Mouse (Mus musculus) testis, postnatal 10 days (tissue): ENCODE measurements around the gene Zwilch.
"Not testable (repeated sequence)": the region's sequence is repeated elsewhere in the genome, so short reads cannot be mapped to it uniquely, and the experiment has no call there.

ENCODE experiments used
- DNase-seq: peaks from one replicate; pipeline ENCODE4 v3.0.0; 2021; ENCODE audit warnings: low spot score

Zwilch gene

DNA sequence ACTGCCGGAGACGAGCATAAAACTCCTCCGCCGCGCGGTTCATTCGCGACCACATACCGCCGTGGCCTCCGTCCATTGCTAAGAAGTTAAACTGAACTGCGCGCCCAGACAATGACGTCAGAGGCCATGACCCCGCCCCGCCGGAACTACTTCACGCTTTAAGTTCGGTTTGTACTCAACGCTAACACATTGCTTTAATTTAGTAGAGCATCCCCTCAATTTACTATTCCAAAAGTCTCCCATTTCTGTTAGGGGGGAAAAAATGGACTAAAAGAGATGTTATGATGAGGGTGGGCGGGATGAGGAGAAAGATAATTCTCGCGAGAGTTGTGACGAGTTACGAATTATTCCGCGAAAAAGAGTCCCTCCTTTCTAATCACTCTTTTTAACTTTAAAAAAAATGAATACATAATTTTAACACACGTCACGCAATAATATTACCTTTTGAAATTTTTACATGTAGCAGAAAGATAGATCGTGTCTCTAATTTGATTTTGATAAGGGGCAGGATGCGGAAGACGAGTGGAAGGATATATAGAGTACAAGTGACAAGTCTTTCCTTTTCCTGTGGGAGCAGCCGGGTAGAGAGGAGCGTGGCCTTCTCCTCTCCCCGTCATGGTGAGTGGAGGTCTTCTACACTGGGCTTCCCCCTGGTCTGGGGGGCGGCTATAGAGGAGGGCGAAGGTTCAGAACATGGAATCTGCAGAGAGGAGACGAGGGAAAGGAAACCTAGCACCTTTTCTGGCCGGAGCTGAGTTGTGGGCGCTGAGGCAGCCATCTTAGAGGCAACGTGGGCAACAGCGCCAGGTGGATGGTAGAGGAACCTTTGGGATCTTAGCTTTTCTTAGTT, at the start of gene Zwilch, which contains the start of gene Rpl4:
TSS of gene Zwilch (minus strand) at position 289 of the 850 bp plus-strand sequence.
TSS of gene Rpl4 (plus strand) at position 560 of the 850 bp plus-strand sequence.
- peak; percentile 93 for DNase-seq

DNA sequence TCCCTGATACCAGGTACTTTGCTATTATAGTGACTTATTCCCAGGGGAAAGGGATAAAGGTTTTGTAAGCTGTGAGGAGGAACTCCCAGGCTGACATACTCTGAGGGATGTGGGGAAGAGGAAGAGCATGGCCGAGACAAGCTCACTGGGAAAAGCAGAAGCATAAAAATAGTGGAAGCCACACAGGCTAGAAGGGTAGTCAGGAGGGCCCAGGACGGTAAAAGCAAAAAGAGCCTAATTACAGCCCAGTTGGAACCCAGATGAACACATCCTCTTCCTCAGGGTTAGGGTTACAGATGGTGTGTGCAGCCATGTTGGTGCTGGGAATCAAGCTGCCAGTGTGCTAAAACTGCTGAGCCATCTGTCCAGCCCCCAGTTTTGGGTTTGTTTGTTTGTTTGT, 49.2 kb upstream of the Zwilch start:
- DNase-seq = no peak

- DNase-seq = no peak
Observed at GRCm38 (mm10) chr9:64221480-64221879, 48.6 kb upstream of the Zwilch start.

- DNase-seq = no peak
Observed at GRCm38 (mm10) chr9:64220603-64221002, 47.7 kb upstream of the Zwilch start.

- no peak for DNase-seq
Observed at GRCm38 (mm10) chr9:64219772-64220420, 47.0 kb upstream of the Zwilch start.

DNA sequence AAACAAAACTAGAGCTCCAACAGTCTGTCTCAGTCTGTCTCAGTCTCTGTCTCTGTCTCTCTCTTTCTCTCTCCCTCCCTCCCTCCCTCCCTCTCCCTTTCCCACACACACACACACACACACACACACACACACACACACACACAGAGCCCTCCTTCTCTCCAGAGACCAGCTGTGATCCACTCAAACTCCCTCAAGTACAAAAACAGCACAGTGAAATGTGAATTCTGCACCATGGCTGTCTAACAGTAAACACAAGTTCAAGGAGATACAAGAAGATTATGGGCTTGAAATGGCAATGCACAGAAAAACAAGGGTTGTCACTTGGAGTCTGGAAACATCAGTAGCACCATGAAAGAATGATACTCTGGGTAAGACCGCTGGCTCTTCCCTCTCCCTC, 46.4 kb upstream of the Zwilch start:
- no peak for DNase-seq

DNA sequence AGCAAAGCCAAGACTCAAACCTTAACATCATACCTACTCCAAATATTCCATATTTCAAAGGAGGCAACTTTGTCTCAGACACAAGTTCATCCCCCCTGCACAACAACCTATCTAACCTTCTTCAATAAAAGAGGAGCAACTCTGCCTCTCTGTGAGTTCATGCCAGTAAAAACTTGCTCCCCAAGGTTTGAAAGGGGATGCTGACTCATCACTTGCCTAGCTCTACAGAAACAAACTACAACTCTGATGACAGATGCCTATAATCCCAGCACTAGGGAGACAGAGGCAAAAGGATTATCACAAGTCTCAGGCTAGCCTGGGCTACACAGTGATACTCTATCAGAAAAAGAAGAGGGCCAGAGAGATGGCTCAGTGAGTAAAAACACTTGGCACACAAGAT, 45.0 kb upstream of the Zwilch start:
- DNase-seq = no peak

DNA sequence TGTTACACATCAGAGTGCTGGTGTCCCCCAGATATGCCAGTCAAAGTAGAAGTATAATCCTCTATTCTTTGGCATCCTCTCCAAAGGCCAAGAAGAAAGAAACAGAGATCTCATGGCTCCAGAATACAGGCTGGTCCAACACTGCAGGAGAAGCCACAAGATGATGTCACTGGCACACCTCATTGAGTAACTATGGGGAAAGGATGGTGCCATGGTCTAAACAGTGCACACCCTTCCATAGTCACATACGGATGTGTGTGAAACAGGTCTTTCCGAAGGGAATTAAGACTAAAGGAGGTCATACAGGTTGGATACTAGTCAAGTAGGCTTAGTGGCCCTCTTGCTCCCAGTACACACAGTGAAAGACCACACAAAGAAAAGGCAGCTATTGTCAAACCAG, 43.7 kb upstream of the Zwilch start:
- DNase-seq = no peak

- DNase-seq = no peak
Observed at GRCm38 (mm10) chr9:64216090-64216489, 43.2 kb upstream of the Zwilch start.

DNA sequence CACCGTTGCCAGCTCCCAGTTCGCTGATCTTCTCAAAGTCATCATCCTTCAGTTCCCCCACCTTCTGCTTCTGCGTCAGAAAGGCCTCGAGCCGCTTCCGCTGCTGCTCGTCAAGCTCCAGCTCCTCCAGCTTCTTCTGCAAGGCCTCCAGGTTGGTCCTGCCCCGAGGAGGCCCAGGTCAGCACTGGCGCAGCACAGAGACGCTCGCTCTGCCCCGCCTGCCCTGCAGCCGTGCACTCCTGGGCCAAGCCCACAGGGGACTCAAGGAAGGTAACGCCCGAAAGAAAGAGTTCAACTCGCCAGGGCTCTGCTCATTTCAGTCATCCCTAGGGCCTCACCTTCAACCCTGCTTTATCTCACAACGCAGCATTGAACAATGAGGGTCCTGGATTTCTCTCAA, 41.5 kb upstream of the Zwilch start:
- DNase-seq = no peak

DNA sequence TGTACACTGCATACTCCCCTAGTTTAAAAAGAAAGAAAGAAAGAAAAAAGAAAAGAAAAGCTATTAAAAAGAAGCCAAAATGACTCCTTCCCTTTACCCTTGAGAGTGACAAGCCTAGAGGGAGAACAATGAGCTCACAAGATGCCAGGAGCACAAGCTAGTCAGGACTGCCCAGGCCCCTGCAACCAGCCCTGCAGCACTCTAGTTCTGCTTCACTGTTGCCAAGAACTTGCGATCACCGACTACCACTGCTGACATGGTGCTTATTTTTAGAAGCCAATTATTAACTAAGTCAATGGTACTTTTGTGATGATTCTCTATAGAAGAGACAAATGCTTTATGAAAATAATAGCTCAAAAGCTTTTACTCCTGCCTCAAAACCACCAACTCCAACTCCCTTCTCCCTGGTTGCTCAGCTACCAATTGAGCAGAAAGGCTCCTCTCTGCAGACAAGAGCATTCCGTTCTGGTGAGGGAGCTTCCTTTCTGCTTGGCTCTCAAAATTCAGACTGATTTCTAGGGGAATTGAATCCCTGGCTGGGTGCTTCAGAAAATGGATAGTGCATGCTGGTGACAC, 34.7 kb upstream of the Zwilch start:
- DNase-seq = no peak

DNA sequence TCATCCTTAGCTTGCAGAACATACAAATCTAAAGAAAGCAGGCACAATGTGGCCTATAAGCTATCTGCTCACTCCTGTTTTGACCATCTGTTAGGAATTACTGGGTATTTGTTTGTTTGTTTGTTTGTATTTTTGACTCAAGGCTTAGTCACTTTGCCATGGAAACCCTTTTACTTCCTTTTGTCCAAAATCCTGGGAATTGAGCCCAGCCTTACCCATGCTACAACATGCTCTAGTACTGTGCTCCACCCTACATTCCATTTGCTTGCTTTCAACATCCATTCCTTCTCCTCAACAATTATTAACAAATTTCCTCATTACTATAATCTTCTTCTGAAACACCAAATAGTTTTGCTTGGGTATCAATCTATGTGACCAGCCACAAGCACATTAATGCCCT, 30.0 kb upstream of the Zwilch start:
- no peak for DNase-seq

DNA sequence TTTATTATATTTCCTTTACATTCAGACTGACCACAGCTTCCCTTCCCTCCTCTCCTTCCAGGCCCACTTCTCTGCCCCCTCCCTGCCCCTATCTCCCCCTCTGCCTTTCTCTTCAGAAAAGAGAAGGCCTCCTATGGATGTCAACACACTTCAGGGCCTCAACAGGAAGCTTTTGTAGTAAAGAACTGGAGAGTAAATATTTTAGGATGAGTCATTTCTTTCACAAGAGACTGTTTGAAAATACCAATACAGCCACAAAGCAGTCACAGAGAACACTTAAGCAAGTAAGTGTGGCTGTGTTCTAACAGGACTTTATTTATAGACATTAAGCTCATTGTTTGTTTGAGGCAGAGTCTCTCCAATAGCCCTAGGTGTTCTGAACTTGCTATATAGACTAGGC, 29.4 kb upstream of the Zwilch start:
- DNase-seq = no peak

DNA sequence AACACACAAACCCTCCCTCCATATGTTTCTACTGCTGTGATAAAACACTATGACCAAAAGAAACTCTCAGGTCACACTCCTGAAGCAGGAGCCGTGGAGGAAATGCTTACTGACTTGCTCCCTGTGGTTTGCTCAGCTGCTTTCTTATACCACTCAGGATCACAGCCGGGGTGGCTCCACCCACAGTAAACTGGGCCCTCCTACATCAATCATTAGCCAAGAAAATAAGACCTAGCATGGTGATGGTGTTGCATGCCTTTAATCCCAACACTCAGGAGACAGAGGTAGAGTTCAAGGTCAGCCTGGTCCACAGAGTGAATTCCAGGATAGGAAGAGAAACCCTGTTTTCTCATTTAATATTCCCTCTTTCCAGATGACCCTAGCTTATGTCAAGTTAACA, 27.0 kb upstream of the Zwilch start:
- no peak for DNase-seq

DNA sequence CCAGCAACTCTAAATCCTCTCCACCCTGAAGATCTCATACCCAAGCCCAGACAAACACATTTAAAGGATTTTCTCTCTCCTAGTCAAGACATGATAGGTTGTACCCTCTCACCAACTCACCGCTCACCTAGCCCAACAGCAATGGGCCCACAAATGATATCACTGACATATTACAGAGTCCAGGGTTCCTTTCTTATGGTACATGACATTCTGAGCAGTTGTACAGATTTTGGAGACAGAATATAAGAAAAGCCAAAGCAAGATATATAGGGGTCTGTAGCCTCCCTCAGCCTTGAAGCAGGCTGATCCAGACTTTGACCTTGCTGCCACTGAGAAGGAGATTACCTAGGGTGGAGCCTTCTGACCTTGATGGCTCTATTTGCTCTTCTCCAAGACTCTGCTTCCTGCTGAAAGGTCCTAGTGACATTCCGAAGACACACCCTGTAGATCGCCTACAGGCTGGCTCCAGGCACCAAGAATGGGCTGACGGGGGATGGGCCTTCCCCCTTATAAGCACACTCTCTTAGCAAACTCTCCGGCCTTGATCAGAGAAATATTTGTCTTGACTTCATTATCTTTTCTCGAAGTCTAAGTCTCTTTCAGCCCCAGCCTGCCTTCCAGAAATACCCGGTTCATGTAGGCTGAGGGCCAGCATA, 26.0 kb upstream of the Zwilch start:
- DNase-seq = not testable (repeated sequence)

GRCm38 (mm10) chr9:64198068-64198762, 25.3 kb upstream of the Zwilch start:
- DNase-seq = no peak

GRCm38 (mm10) chr9:64197524-64197923, 24.6 kb upstream of the Zwilch start:
- DNase-seq = no peak

- DNase-seq = no peak
Observed at GRCm38 (mm10) chr9:64195554-64195953, 22.6 kb upstream of the Zwilch start.

DNA sequence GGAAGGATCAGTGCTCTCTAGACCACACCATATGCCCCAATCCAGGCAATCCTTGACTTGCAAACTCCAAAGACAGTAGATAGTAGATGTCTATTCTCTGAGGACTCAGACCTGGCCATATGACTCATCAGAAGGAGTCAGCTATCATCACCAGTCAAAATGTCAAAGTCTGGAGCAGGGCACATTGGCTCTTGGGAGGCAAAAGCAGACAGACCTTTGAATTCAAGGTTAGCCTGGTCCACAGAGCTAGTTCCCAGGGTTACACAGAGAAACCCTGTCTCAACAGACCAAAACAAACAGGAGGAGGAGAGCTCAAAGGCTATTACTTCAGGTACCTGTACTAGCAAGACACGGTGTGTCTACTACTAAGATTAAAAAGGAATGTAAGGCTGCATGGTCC, 21.0 kb upstream of the Zwilch start:
- DNase-seq = no peak

DNA sequence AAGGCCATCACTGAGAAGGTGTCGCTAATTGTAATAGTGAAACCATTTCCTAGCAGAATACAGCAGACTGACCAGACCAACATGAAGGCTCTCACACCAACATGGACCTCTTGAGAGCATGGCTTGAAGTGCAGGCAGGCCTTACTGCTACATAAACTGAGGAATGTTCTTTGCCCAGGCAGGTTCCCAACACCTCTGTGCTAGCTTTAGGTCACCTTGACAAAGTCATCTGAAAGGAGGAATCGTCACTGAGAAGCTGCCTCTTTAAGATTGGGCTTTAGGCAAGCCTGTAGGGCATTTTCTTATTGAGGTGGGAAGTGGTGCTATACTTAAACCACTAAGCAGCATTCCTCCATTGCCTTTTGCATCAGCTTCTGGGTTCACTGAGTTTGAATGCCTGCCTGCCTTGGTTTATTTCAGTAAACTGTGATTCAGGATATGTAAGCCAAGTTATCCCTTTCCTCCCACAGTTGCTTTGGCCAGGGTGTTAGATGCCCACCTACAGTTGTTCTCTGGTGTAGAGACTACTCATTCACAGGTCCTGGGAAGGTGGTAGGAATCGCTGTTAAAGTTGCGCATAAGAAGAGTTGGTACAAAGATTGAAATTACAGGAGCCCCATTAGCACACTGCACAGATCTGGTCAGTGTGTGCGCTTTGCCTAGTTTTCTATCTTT, 11.4 kb upstream of the Zwilch start:
- no peak for DNase-seq

DNA sequence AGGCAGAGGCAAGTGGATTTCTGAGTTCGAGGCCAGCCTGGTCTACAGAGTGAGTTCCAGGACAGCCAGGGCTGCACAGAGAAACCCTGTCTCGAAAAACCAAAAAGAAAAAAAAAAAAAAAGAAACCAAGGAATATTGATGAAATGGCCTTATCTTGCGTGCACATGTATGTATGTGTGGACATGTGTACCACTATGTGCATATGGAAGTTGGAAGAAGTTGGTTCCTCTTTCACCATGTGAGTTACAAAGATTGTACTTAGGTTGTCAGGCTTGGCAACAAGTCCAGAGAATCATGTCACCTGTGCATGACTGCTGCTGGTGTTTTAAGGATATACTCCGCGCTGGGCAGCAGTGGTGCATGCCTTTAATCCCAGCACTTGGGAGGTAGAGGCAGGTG, 10.4 kb upstream of the Zwilch start:
- DNase-seq = not testable (repeated sequence)
